Mouse (Mus musculus) layer of hippocampus, postnatal 36 days (tissue): ENCODE results near the gene Rprd1b. TPM values are rescaled to one million over a fixed set of nuclear protein-coding genes. Genes with fewer than 3 reads are reported as not detected.
A peak's percentile ranks its signal among the peaks of the same experiment; 100 is the strongest.

Experiments
- DNase-seq, 2 experiments: peaks; one replicate each; pipeline ENCODE4 v3.0.0; 2022
- total RNA-seq, 2 experiments: library from RNA; stranded (reverse); gene quantifications; 2 replicates each; pipeline ENCODE4 v1.2.3; 2021

Rprd1b gene
- total RNA-seq, 2 experiments from 2014 or later: 46.4 to 54.7 TPM

GRCm38 (mm10) chr2:158080622-158081241 lies 52.4 kb downstream of the Rprd1b start:
- DNase-seq: no peak

- no peak for DNase-seq
Observed at GRCm38 (mm10) chr2:158084486-158084885, 56.2 kb downstream of the Rprd1b start.

- DNase-seq: no peak
Observed at GRCm38 (mm10) chr2:158090096-158090495, 61.8 kb downstream of the Rprd1b start.

- DNase-seq: no peak
Observed at GRCm38 (mm10) chr2:158093345-158093744, 65.0 kb downstream of the Rprd1b start.

GRCm38 (mm10) chr2:158094300-158094699 lies 66.0 kb downstream of the Rprd1b start:
- no peak for DNase-seq

GRCm38 (mm10) chr2:158094846-158095245 lies 66.5 kb downstream of the Rprd1b start:
- no peak for DNase-seq

GRCm38 (mm10) chr2:158097071-158097470 lies 68.8 kb downstream of the Rprd1b start:
- no peak for DNase-seq

GRCm38 (mm10) chr2:158098730-158099129 lies 70.4 kb downstream of the Rprd1b start:
- DNase-seq: no peak

- DNase-seq: no peak
Observed at GRCm38 (mm10) chr2:158099537-158099936, 71.2 kb downstream of the Rprd1b start.

GRCm38 (mm10) chr2:158101768-158102167 lies 73.5 kb downstream of the Rprd1b start:
- DNase-seq: peak in 1 of 2 experiments; percentile 13

GRCm38 (mm10) chr2:158104966-158105365 lies 76.7 kb downstream of the Rprd1b start:
- no peak for DNase-seq

- DNase-seq: no peak
Observed at GRCm38 (mm10) chr2:158105605-158106004, 77.3 kb downstream of the Rprd1b start.

- peak; percentile 23 to 24 for DNase-seq
Observed at GRCm38 (mm10) chr2:158106947-158107587, 78.8 kb downstream of the Rprd1b start.

GRCm38 (mm10) chr2:158109516-158109915 lies 81.2 kb downstream of the Rprd1b start:
- no peak for DNase-seq

GRCm38 (mm10) chr2:158113591-158114257 lies 85.4 kb downstream of the Rprd1b start:
- DNase-seq: no peak

GRCm38 (mm10) chr2:158114931-158115330 lies 86.6 kb downstream of the Rprd1b start:
- DNase-seq: no peak

- no peak for DNase-seq
Observed at GRCm38 (mm10) chr2:158115838-158116453, 87.6 kb downstream of the Rprd1b start.

GRCm38 (mm10) chr2:158116653-158117052 lies 88.4 kb downstream of the Rprd1b start:
- DNase-seq: no peak

GRCm38 (mm10) chr2:158119145-158119544 lies 90.8 kb downstream of the Rprd1b start:
- DNase-seq: no peak

- DNase-seq: no peak
Observed at GRCm38 (mm10) chr2:158120211-158120610, 91.9 kb downstream of the Rprd1b start.

GRCm38 (mm10) chr2:158120868-158121267 lies 92.6 kb downstream of the Rprd1b start:
- DNase-seq: no peak

- DNase-seq: no peak
Observed at GRCm38 (mm10) chr2:158121645-158122326, 93.5 kb downstream of the Rprd1b start.

- DNase-seq: no peak
Observed at GRCm38 (mm10) chr2:158122814-158123213, 94.5 kb downstream of the Rprd1b start.
